Mouse (Mus musculus) lung, embryonic 14.5 days (tissue): ENCODE measurements around the gene Slc51a. TPM values are rescaled to one million over a fixed set of nuclear protein-coding genes. Genes with fewer than 3 reads are reported as not detected.

ENCODE experiments used
- ATAC-seq: fragments of 200-750 bp; cut with Nextera tagmentation; 2 replicates; pipeline ENCODE4 v1.8.0; 2017; ENCODE audit warnings: mild to moderate bottlenecking, moderate TSS enrichment, moderate library complexity; ENCODE audit not compliant: insufficient read depth
- DNase-seq: peaks from one replicate; pipeline ENCODE4 v3.0.0-alpha.2; 2015
- H3K27ac ChIP-seq: fragments of 300-500 bp; sonication (generic); 2 replicates; pipeline ENCODE4 v1.5.1; 2014; ENCODE audit warnings: low read depth, mild to moderate bottlenecking, moderate library complexity
- H3K27me3 ChIP-seq: fragments of 300-500 bp; sonication (generic); 2 replicates; pipeline ENCODE4 v1.6.1; 2014; ENCODE audit warnings: low read length, control low read depth; ENCODE audit not compliant: insufficient read depth
- H3K36me3 ChIP-seq: fragments of 300-500 bp; sonication (generic); 2 replicates; pipeline ENCODE4 v1.6.1; 2014; ENCODE audit warnings: control low read depth; ENCODE audit not compliant: insufficient read depth
- H3K4me1 ChIP-seq: fragments of 300-500 bp; sonication (generic); 2 replicates; pipeline ENCODE4 v1.6.1; 2014; ENCODE audit warnings: antibody characterized with exemption, control low read depth; ENCODE audit not compliant: insufficient read depth
- H3K4me2 ChIP-seq: fragments of 300-500 bp; sonication (generic); 2 replicates; pipeline ENCODE4 v1.6.1; 2014; ENCODE audit warnings: mild to moderate bottlenecking
- H3K4me3 ChIP-seq: fragments of 300-500 bp; sonication (generic); 2 replicates; pipeline ENCODE4 v1.5.1; 2014; ENCODE audit warnings: low read depth, low read length
- H3K9ac ChIP-seq: fragments of 300-500 bp; sonication (generic); 2 replicates; pipeline ENCODE4 v1.6.1; 2014
- H3K9me3 ChIP-seq: fragments of 300-500 bp; sonication (generic); 2 replicates; pipeline ENCODE4 v1.6.1; 2016; ENCODE audit warnings: low read depth, low read length, control low read depth
- CTCF ChIP-seq: IDR thresholded peaks from 2 replicates; pipeline ENCODE4 v1.5.1; 2016; ENCODE audit warnings: antibody characterized with exemption, low read depth
- WGBS: fragments of 180-500 bp; shearing (Covaris S2); extraction: QIAGEN DNeasy Blood & Tissue Kit; methylation state at CpG from one replicate; pipeline ENCODE4 v1.1.7; 2014; 5-methylcytosine and 5-hydroxymethylcytosine counted together
- polyA plus RNA-seq: library from polyadenylated mRNA; unstranded; fragments of >200 nt; fragmentation: Nextera tagmentation; extraction: Ambion mirVana; gene quantifications from 2 replicates; pipeline ENCODE4 v1.2.1, GENCODE M21; 2014

Gene Slc51a
- polyA plus RNA-seq, 1 experiment from 2014 or later: 0.24 TPM

DNA sequence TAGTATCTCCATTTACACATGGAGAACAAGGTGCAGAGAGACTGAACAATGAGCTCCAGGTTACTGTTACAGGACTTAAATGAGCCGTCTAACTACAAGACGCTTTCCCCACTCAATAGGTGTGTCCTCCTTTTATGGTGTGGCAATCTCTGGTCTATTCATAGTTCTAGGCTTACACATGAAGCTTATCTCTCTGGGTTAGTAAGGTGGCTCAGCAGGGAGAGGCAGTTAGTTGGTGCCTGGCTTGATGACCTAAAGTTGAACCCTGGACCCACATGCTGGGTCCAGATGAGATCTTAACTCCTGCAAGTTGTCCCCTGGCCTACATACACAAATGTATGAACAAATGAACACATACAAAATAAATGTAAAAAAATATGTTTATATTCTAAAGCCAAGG, 24.3 kb downstream of the Slc51a start:
- Histone ChIP-seq H3K9me3 (no peaks in the 10 kb centered on the region), H3K4me3 (no peak overlapping the region), H3K4me1 (no peaks in the 10 kb centered on the region), H3K9ac (no peak overlapping the region), H3K4me2 (no peak overlapping the region), H3K36me3 (peaks cover 18% of the 10 kb centered on the region), H3K27me3 (no peaks in the 10 kb centered on the region), H3K27ac (no peak overlapping the region)
- DNase-seq: no peak
- no peak for TF ChIP-seq CTCF
- ATAC-seq: no peak
- 84% methylated on average over 2 of the region's 2 CpGs for WGBS

GRCm38 (mm10) chr16:32462950-32463349, 24.7 kb downstream of the Slc51a start:
- Histone ChIP-seq H3K9ac (no peak overlapping the region), H3K4me3 (no peak overlapping the region), H3K27ac (no peak overlapping the region), H3K9me3 (no peaks in the 10 kb centered on the region), H3K27me3 (no peaks in the 10 kb centered on the region), H3K4me2 (no peak overlapping the region), H3K4me1 (no peaks in the 10 kb centered on the region), H3K36me3 (peaks cover 16% of the 10 kb centered on the region; the same call in 1 of the 2 replicates)
- no peak for TF ChIP-seq CTCF
- ATAC-seq: no peak
- DNase-seq: no peak
- WGBS: 92% methylated on average over 16 of the region's 16 CpGs

- TF ChIP-seq CTCF: no peak
- ATAC-seq: no peak
- H3K36me3 ChIP-seq: peaks cover 10% of the 10 kb centered on the region; the same call in 1 of the 2 replicates
These were observed 26.0 kb downstream of the Slc51a start for GRCm38 (mm10) chr16:32461713-32462112.

DNA sequence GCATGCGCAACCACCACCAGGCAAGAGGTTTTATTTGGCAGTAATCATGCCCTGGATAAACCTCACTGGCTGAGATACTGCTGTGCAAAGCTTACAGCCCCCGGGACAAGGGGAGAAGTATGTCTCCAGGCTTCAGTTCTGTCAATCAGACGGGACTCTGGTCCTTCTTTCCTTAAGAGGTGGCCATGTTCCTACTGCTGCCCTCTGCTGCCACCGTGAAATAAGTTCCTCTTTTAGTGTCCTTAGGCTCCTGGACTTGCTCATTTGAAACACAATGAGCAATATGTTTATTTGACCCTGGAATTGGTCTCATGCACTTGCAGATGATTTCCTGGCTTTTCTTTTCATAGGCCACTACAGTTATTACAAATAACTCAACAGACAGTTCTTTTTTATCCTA, 27.2 kb downstream of the Slc51a start:
- no peaks in the 10 kb centered on the region for H3K27me3 ChIP-seq
- no peak overlapping the region for H3K4me3 ChIP-seq
- no peaks in the 10 kb centered on the region for H3K9me3 ChIP-seq
- H3K4me2 ChIP-seq: no peak overlapping the region
- H3K27ac ChIP-seq: no peak overlapping the region
- no peaks in the 10 kb centered on the region for H3K4me1 ChIP-seq
- DNase-seq: peak; percentile 19
- ATAC-seq: no peak
- WGBS: 66% methylated on average over 4 of the region's 4 CpGs
- TF ChIP-seq CTCF: no peak
- H3K36me3 ChIP-seq: peaks cover 12% of the 10 kb centered on the region; the same call in 1 of the 2 replicates
- H3K9ac ChIP-seq: no peak overlapping the region

More at GRCm38 (mm10) chr16:32461713-32462112, 26.0 kb downstream of the Slc51a start:
- H3K4me1 ChIP-seq: no peaks in the 10 kb centered on the region
- H3K4me3 ChIP-seq: no peak overlapping the region
- no peak overlapping the region for H3K27ac ChIP-seq
- no peak for DNase-seq
- H3K27me3 ChIP-seq: no peaks in the 10 kb centered on the region
- 85% methylated on average over 5 of the region's 5 CpGs for WGBS
- no peak overlapping the region for H3K9ac ChIP-seq
- H3K4me2 ChIP-seq: no peak overlapping the region
- no peaks in the 10 kb centered on the region for H3K9me3 ChIP-seq

DNA sequence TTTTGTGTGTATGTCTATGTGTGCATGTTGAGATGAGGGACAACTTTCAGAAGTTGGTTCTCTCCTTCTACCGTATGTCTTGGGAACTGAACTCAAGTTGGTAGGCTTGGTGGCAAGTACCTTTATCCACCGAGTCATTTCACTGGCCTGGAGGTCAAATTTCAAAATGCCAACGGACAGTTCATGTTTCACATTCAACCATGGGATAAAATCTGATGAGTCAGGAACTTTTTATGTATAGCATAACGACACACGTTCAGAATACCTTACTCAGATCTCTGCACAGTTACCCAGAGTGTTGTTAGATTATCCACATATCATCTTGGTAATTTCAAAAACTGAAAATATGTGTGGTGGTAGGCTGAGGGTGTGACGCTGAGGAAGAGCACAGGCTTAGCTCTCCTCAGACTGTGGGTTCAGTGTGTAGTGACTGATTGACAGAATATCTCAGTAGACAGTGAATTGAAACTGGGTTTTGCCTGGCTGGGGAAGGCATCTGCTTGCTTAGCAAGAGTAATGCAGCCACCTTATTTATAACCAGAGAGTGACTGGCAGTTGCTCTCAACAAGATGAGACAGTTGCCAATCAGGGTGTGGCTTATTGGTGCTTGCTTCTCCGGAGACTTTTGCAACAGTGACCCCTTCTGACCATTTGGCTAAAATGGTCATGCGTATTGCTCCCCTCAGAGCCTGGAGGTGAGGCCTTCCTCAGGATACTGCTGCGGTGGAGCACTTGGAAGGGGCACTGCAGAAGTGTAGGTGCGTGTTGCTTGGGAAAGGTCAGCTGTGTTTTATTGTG, 29.9 kb downstream of the Slc51a start:
- H3K9me3 ChIP-seq: no peaks in the 10 kb centered on the region
- H3K27me3 ChIP-seq: no peaks in the 10 kb centered on the region
- ATAC-seq (0 out of 2 replicates have a peak, but pooled peaks have one; percentile 35), DNase-seq (peak; percentile 77)
- no peak overlapping the region for H3K9ac ChIP-seq
- no peak overlapping the region for H3K27ac ChIP-seq
- H3K36me3 ChIP-seq: peaks cover 14% of the 10 kb centered on the region; the same call in 1 of the 2 replicates
- H3K4me2 ChIP-seq: no peak overlapping the region
- H3K4me1 ChIP-seq: no peaks in the 10 kb centered on the region
- 62% methylated on average over 10 of the region's 10 CpGs for WGBS
- peak; percentile 63 for TF ChIP-seq CTCF
- H3K4me3 ChIP-seq: no peak overlapping the region

DNA sequence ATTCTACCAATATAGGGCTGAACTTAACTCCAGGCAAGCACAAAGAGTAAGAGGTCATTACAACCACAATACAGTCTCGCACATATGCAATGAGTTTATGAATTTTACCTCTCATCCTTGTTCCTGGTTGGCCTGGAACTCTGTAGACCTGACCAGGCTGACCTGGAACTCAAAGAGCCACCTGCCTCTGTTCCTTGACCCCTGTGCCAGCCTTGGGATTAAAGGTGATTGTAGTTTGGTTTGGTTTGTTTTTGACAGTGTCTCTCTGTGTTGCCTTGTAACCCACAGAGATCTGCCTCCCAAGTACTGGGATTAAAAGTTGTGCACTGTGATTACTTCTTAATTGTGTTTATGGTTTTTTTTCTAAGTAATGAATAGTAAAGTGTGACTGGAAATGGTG, 30.9 kb downstream of the Slc51a start:
- Histone ChIP-seq H3K9ac (no peak overlapping the region), H3K27me3 (no peaks in the 10 kb centered on the region), H3K4me3 (no peak overlapping the region), H3K27ac (no peak overlapping the region), H3K36me3 (peaks cover 23% of the 10 kb centered on the region; the same call in 1 of the 2 replicates), H3K4me2 (no peak overlapping the region), H3K9me3 (no peaks in the 10 kb centered on the region), H3K4me1 (no peaks in the 10 kb centered on the region)
- WGBS: 84% methylated on average over 1 of the region's 1 CpGs
- no peak for DNase-seq
- no peak for TF ChIP-seq CTCF
- no peak for ATAC-seq

DNA sequence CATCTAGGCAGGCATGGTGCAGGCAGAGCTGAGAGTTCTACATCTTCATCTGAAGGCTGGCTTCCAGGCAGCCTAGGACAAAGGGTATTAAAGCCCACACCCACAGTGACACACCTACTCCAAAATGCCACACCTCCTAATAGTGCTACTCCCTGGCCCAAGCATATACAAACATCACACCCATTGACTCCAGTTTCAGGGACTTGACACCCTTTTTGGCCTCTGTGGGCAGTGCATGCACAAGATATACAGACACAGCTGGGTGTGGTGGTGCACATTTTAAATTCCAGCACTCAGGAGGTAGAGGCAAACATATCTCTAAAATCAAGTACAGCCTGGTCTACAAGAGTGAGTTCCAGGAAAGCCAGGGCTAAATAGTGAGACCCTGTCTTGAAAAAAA, 31.6 kb downstream of the Slc51a start:
- TF ChIP-seq CTCF: no peak
- Histone ChIP-seq H3K27ac (no peak overlapping the region), H3K4me1 (no peaks in the 10 kb centered on the region), H3K36me3 (peaks cover 23% of the 10 kb centered on the region; the same call in 1 of the 2 replicates), H3K4me2 (no peak overlapping the region), H3K9ac (no peak overlapping the region), H3K27me3 (no peaks in the 10 kb centered on the region), H3K9me3 (no peaks in the 10 kb centered on the region), H3K4me3 (no peak overlapping the region)
- ATAC-seq (no peak), DNase-seq (no peak)
